Mouse (Mus musculus) WW6 (cell line): Measurements from ENCODE around the gene Agbl4.
A peak's percentile ranks its signal among the peaks of the same experiment; 100 is the strongest.

ENCODE experiments used
- DNase-seq: peaks from one replicate; pipeline ENCODE4 v3.0.0-alpha.2; 2013; ENCODE audit warnings: low read depth, low spot score

Gene Agbl4

DNA sequence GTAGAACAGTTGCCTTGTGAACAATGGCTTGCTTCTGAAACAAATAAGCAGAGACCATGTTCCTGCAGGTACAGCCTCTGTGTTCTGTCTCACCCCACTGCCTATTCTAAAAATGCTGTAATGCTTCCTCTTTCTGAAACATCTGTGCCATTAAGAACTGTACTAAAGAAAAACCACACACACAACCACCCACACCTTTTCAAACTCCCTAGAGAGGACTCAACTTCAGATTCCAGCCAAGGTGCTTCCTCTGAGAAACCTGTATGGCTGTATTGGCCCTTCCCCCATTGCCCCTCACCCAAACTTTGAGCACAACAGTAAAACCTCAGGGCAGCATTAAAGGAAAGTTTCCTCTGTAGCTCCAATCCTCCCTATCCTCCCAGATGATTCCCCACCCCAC lies 1002.3 kb downstream of the Agbl4 start:
- no peak for DNase-seq

DNA sequence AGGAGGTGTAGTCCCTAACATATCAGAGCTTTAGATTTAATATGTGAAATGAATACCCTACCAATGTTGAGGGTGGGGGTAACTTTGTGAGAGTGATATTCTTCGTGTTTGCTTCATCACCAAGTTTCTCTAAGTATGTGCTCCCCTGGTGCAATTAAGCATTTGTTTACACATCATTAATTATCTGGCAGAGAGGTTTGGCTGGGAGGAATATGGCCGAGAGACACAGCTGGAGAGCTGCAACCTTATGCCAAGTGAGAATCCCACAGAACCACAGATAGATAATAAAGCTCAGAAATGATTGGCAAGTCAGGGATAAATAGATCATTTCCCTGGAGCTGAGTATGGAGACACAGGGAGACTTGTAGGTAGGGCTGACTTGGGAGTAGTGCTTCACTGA lies 1003.2 kb downstream of the Agbl4 start:
- DNase-seq: no peak

DNA sequence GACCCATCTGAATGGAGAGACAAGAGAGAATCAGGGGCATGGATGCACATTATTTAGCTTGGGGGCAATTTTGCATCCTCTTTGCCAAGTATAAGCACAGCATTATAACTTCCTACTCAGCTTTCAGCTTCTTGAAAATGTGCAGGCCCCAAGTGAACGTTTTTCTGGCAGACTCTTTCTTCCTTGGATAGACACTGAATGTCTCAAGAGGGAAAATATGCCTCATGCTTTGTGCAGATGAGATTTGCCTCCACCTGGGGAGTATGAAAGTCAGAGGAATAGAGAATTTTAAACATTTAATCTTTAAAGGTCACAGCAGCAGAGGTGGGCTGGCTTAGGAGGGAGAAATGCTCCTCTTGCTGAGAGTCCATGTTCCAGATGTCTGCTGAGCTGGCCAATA lies 1005.8 kb downstream of the Agbl4 start:
- DNase-seq: no peak

DNA sequence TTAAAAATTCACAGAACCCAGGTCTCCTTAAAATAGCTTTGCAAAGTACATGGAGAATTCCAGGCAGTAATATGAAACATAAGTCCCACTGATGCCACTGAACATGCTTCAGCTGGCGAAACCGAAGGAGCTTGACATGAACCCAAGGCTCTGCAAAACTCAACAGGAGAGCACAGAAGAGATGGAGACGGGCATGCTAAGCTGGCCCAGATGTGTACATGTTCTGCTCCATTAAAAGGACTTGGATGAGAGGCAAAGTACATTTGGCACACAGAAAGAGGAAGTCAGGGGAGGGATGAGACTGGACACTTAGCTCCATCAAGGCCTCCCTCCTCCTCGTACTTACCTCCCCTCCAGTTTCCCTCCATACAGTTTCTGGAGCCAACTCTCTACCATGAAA lies 1013.3 kb downstream of the Agbl4 start:
- no peak for DNase-seq

DNA sequence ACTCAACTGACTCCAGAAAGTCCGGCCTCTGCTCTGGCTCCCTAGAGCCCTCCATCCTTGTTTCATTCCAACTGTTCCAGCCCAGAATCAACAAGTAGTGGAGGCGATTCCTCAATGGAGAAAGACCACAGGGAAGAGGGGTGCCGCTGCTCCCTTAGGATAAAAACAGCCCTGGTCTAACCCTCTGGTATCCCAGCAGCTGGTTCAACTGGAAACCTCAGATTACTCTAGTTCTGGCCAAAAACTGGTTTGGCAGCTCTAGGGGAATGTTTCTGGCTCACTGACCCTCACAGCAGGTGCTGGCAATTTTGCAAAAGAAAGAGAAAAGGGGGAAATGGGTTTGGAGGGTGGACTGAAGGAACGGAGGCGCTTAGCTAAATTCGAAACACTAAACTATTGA lies 1016.9 kb downstream of the Agbl4 start:
- DNase-seq: no peak

DNA sequence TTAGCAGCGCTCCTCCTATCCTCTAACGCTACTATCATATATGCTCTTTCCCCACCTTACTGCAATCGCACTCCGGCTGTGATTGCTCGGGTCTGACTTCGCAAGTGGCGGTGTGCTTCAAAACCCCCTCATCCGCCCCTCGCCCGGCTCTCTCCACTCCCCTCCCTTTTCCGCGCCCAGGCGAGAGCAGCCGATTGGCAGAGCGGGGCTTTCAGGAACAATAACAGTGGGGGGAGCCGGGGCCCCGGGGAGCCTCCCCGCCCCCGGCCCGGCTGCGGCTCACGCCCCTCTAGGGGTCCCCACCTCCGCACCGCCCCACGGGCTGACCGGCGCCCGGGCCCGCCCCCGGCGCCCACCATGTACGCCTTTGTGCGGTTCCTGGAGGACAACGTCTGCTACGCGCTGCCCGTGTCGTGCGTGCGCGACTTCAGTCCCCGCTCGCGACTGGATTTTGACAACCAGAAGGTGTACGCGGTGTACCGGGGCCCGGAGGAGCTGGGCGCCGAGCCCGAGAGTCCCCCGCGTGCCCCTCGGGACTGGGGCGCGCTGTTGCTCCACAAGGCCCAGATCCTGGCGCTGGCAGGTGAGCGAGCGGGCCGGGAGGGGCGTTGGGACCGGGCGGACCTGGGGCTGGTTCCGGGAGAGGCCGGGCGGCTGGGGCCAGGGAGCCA lies 1017.5 kb downstream of the Agbl4 start, which contains the start of gene Bend5:
TSS of gene Bend5 (plus strand) at position 189 of the 671 bp plus-strand sequence.
- DNase-seq: peak; percentile 31

DNA sequence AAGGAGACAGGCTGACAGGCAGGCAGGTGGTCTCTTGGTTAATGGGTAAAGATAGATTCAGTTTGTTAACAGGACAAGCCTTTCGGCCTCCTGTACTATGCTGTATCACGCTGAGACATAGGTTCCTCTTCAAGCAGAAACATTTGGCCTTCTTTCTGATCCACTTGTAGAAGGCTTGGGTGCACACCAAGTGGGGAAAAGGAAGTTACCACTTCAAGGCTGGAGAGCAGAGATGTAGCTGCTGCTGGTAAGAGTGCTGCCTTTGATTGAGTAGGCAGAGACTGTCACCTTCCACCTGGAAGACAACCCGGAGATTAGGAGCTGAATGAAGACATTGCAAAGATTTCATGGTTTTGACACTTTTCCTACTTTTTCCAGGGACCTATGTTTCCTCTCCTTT lies 1018.7 kb downstream of the Agbl4 start:
- DNase-seq: no peak

DNA sequence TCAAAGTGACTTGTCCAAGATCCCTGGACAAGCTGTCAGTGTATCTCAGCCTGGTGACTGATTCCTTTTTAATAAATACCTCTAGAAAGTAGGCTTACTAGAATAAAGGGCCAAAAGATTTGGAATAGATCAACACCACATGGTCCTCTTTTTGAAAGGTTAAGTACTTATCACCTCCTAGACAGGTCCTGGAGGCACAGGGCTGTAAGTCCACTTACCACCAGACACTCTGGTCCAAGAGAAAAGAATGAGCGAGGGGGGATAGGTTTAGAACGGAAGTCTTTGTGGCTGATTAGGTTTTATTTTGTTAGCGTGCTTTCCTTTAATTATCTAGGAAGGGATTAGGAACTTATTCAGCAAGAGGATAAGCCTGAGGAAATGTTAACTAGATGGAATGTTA lies 1019.1 kb downstream of the Agbl4 start:
- DNase-seq: no peak

DNA sequence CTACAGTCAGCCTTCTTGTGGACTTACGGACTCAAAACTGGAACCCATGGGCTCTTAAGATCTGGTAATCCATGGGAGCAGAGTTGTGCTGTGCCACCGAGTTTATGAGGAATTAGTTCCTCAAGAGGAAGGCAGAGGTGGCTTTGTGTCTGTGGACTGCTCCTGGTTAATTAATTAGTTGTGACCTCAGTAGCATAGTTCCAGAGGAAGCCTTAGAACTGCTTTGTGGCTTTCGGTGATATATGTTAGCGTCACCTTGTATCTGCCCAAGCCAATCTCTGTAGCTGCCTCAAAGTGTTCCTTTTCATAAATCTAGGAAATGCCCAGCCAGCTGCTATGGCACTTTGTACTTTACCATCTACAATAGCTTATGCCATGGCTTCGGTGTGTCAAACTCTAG lies 1020.3 kb downstream of the Agbl4 start:
- no peak for DNase-seq

DNA sequence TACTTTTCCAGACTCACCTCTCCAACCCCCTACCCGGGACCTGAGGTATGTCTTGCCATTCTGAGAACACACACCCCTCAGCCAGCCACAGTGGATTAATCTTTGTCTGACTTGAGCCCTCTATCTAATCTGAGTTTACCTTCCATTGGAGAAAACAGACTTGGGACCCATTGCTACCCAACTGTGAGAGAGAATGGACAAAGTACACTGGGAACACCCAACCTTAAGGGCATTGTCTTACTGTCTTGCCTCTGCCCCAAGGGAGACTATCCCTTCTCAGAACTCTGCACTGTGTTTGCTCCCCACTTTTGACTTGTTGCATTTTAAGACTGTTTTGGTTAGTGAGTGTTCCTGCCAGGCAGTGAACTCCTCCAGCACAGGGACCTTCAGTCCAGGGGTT lies 1022.0 kb downstream of the Agbl4 start:
- no peak for DNase-seq

DNA sequence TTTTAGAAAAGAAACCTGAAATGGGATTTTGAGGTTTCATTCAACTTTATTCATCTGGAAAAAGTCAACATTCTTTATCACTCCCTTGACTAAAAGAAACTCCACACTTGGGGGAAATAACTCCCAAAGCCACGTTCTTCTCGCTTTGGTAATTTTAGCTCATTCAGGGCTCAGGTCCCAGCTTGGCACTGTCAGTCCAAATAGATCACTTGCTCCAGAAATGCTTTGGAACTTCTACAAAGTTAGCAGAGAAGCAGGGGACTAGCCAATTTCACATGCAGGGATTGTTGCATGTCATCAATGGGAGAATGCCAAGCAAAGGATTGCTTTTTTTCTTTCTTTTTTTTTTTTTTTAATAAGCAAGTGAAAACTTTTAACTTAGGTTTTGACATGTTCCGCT lies 1022.6 kb downstream of the Agbl4 start:
- no peak for DNase-seq

DNA sequence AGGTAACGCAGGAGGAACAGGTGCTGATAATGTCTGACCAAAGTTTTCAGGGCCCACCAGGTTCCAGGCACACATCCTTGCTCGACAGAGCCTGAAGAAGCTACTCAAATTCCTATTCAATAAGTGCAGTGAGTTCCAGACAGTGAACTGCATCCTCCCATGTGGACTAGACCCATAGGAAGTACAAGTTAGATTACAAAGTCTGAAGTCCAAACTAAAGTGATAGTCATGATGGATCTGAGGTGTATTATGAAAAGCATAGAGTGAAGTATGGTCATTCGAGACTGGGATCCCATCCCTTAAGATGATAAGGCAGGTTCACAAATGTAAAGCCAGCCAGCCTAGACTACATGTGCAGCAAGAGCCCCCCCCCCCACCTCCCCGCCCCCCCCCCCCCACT lies 1023.5 kb downstream of the Agbl4 start:
- DNase-seq: no peak

DNA sequence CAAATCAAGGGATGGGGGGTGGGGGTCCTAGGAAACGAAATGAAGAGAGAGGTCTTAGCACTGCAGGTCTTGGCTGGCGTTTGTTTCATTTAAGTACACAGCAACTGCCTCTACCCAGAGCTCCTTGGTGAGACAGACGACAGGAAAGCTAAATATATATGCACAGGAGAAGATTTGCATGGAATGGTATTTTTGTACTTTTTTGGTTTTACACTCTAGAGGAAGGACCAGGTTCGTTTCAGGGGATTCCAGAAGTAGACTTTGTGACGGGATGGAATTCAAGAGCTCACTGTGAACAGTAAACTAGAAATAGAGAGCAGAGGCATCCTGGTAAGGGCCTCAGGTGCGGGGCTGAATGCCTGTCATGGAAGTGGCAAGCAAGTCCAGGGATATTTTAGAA lies 1024.3 kb downstream of the Agbl4 start:
- DNase-seq: no peak

DNA sequence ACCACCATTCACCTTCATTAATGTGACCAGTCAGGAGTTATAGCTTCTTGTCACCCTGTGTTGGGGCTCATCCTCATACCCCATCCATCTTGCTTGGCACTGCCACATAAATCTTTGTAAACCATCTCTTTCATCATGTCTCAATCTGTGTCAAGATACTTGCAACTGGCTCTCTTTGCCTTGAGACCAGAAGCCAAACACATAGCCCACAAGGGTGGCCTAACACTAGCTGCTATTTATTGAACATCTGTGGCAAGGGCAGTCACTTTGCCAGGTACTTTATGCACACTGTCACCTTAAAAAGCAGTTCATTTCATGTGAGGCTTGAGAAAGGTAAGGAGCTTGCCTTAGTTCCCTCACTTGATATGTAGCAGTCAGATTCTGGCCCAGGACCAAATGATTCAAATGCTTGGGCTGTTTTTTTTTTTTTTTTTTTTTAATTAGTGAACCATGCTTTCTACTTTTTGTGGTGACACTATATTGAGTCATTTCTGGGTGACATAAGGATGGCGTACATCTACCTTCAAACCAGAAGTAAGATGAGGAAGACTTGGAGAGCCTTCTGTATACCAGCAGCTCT lies 1027.0 kb downstream of the Agbl4 start:
- no peak for DNase-seq

DNA sequence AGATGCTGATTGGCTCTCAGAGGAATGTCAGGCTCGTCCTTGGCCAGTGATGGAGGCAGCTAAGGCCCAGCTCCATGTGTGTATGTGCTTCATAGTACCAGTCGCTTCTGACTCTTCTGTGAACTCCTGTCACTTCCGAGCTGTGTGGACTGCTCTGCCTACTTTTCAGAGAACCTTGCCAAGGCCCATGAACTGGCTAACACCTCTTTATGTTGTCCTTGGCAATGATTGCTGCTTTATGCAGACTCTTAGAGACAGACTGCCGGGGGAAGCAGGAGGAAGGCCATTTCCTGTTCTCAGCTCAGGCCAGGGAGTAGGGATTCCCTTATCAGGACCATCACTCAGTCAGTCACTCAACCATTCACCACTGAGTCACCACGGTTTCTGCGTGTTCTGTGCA lies 1027.7 kb downstream of the Agbl4 start:
- no peak for DNase-seq

DNA sequence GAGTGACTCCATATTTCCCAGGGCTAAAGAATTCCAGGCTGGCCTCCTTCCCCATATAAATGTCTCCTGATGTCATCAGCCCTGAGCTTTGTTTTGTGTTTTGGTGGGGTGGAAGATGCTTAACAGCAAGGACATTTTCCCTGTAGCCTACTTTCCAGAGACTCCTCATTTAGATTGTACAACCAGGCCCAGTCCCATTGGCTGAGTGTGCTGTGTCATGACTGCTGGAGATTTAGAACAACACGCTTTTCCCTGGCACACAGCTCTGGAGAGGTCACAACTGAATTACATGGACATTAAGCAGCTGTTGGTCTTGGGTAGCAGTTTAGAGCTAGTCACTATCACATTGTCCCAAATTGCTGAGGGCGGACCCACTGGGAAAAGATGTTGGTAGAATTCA lies 1033.7 kb downstream of the Agbl4 start:
- DNase-seq: no peak

DNA sequence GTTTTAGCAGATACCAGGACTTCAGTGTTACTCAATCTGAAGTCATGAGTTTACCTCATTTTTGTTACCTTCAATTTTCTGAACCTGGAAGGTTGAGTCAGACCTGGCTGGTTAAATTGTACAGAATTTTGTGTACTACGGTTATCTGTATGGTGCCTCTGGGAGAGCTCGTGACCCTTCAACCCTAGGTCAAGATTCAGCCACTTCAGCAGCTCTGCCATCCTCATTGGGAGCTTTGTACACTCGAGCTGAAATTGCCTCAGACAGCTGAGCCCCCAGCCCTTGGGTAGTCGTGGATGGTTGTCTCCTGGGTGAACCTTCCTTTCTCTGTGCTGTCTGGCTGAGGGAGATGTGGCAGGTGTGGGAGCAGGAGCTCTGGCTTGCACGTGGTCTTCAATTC lies 1034.6 kb downstream of the Agbl4 start:
- DNase-seq: no peak

DNA sequence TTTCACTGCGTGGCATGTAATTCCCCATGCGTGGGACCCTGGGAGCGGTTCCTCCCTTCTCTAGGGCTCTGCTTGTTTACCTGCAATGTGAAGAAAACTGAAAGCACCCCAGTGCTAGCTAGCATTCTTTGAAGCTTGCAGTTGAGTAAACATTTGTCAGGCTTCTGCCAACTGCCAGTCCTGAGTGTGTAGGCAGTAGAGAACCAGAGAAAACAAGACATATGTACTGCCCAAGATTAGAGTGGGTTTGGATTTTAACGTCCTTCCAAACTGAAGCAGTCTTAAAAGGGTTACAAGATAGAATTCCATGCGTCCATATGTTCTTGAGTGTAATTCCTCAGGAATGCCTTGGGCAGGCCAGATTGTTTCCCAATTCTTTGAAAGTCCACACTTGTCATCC lies 1035.0 kb downstream of the Agbl4 start:
- DNase-seq: no peak

DNA sequence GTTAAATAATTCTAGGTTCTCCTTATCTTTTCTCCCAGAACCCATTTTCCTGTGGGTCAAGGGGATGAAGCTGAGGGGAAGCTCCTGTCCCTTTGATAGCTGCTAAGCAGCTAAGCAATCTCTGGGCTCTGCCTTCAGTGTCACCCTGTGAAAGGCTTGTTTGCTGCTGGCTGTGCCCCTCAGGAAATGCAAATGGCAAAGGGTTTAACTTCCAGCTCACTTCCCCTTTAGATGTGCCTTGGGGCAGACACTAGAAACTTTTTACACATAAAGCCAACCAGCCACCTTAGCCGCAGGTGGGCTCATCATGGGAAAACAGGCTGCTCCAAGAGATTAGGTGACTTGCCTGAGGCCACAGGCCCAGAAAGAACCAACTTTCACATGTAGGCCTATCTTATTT lies 1044.2 kb downstream of the Agbl4 start:
- no peak for DNase-seq

DNA sequence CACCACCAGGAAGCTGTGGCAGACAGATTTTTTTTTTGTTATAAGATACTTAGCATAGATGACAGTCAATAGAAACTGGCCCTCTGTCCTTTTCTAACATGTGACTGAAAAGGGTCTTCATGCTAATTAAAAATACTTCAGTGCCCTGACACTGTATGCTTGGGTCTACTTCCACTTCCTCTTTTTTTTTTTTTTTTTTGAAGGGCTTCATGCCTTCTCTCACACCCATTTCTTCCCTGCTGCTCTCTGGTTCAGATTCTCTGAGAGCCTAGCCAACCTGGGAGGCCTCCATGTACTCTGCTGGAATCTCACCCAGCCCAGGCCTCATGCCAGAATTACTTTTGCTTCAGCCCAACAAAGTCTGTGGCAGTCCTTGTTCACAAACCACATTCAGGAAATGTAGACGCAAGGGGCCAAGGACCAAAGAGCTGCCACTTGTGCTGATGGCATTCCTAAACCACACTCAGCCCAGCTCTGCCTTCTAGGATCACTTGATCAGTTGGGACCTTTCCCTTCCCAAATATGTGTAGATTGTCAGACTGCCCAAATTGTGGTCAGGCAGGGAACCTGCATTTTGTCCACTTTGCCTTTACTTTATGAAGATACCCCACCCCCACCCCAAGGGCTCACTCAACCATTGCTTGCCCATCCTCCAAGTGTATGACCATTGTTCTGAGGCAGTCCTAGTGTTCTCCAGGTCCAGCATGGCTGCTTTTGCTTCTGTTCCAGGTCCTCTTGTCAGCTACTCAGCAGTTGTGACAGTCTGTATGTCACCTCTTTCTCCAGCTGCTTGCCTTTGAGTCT lies 1045.2 kb downstream of the Agbl4 start:
- DNase-seq: no peak

DNA sequence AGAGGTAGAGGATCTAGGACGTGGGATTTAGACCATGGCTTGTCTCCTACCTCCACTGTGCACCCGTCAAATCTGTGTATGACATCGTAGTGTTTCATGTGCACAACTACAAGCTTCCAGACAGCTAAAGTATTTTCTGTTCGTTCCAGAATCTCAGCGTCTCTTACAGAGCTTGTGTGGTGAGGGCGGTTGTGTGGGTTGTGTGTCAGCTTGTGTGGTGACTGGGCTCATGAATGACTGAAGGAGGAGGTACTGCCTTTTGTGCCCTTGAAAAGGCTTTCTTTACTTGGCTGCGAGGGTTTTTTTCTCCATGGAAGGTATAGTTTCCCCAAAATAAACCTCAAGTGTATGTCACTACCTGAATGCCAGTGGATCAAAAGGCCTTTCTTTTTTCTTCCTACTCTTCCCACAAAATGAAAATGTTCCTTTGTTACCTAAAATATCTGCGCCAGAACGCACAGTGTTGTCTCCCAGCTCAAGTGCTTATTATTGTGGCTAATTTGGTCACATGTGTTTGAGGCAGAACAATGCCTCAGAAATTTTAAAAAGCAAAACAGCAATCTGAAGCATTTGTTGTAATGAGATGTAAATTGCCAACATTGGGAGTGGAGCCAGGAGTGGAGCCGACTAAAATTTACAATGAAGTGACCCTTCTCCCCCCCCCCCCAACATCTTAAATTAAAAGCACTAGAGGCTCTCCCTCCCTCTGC lies 1046.6 kb downstream of the Agbl4 start:
- no peak for DNase-seq

DNA sequence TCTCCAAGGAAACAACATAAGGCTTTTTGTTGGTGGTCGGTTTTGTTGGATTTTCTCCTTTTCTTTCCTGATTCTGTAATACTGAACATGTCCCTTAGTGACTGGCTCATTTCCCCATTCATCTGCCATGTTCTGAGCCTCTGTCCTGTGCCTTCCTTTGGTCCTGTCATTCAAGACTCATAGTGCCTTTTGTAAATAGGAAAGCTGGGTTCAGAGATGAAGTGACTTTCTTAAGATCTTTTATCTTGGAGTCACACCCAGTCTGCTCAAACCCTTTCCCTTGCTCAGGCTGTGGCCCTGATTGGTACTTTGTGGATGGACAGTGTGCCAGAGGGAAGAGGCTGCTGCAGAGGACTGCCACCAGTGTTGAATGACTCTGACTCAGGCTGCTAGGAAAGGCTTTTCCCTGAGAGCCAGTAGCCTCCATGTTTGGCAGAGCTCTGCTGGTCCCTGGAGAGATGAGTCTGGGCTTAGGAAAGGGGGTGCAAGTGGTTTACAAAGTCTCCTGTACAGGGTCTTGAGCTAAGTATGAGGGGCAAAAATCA lies 1047.2 kb downstream of the Agbl4 start:
- no peak for DNase-seq
